Mouse (Mus musculus): ENCODE data around the gene Sytl3. TPM values are rescaled to one million over a fixed set of nuclear protein-coding genes. Genes with fewer than 3 reads are reported as not detected.
A peak's percentile ranks its signal among the peaks of the same experiment; 100 is the strongest.
"Not testable (repeated sequence)": the region's sequence is repeated elsewhere in the genome, so short reads cannot be mapped to it uniquely, and the experiment has no call there.

Sytl3 gene
- polyA plus RNA-seq, 1 experiment from 2014 or later: 3.9 TPM

DNA sequence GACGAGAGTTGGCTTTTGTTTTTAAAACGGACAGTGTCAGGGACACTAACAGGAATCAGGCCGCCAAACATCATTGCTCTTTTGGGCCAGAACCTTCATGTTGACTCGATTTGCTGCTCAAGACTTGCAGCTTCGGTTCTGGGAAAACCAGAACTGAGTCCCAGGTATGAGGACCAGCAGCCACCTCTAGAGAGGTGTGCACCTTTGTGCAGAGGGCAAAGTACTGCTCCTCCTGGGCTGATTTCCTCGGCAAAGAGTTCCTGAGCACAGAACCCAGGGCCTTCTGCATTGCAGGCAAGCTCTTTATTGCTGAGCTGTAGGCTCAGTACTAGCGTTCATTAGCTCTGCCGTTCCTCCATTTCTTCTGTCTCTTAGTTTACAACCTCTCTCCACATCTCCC is 55.1 kb downstream of the Sytl3 start:
- not testable (repeated sequence) for H3K4me3 ChIP-seq (ENCODE audit: low read length); H3K27me3 ChIP-seq (replicated peaks; ENCODE audit: control insufficient read depth, insufficient read depth, low read length); H3K27ac ChIP-seq (ENCODE audit: low read length); H3K9me3 ChIP-seq (ENCODE audit: control insufficient read depth, low read length); H3K4me2 ChIP-seq (ENCODE audit: low read depth, low read length); H3K36me3 ChIP-seq (ENCODE audit: control insufficient read depth, insufficient read depth, low read length); H3K4me1 ChIP-seq (ENCODE audit: control insufficient read depth, insufficient read depth, low read length); H3K9ac ChIP-seq (ENCODE audit: low read depth, low read length)
- WGBS: 71% methylated on average over 8 of the region's 8 CpGs
- peak; percentile 83 for ATAC-seq

DNA sequence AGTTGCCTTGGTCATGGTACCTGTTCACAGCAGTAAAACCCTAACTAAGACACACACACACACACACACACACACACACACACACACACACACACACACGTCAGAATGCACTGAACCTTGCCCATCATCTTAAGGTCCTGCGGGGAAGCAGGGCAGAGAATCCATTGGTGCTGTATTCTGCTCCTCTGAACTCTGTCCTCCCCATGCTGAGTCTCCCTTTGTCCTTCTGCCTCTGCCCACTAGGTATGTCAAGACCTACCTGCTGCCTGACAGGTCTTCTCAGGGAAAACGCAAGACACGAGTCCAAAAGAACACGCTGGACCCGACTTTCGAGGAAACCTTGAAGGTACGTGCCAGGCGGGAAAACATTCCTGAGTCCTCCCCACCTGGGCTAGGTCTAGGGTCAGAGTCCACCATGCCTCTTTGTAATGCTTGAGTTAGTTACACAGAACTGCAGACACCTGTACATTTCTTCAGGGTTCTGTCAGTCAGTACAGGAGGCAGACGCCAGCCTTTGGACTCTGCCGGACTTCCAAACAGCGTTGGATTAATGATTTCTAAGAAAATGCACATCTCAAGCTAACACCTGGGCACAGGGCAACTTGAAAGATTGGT is 69.2 kb downstream of the Sytl3 start:
- peak; percentile 95 for ATAC-seq
- Histone ChIP-seq H3K9me3 (ENCODE audit: control insufficient read depth, low read length) (no peaks in the 10 kb centered on the region), H3K27me3 (replicated peaks; ENCODE audit: control insufficient read depth, insufficient read depth, low read length) (no peaks in the 10 kb centered on the region), H3K27ac (ENCODE audit: low read length) (peak overlapping the region; percentile 93), H3K4me3 (ENCODE audit: low read length) (no peak overlapping the region), H3K4me1 (ENCODE audit: control insufficient read depth, insufficient read depth, low read length) (peaks cover 11% of the 10 kb centered on the region), H3K36me3 (ENCODE audit: control insufficient read depth, insufficient read depth, low read length) (no peaks in the 10 kb centered on the region), H3K9ac (ENCODE audit: low read depth, low read length) (no peak overlapping the region), H3K4me2 (ENCODE audit: low read depth, low read length) (0 out of 2 replicates have a peak overlapping the region, but pooled peaks have one; percentile 25)
- 68% methylated on average over 12 of the region's 12 CpGs for WGBS

DNA sequence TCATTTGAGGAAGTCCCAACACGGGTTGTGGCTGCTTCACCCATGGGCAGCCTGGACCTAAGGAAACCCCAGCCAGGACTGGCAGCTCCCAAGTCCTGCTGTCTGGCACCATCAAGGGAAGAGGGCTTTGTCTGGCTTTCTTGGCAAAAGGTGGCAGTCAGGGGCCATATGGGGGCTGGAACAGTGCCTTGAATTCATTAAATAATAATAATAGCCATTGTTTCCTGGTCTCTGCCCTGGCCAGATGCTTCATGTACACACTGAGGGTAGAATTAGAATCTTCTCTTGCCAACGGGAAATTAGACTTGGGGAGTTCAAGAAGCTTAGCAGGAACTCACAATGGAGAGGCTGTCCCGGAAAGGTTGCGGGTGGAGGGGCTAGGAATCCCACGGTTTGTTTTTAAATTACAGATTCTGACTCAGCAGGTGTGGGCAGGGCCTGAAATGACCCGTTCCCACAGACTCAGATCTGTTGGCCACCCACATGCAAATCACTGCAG is 70.4 kb downstream of the Sytl3 start:
- H3K4me2 ChIP-seq (ENCODE audit: low read depth, low read length): no peak overlapping the region
- no peaks in the 10 kb centered on the region for H3K9me3 ChIP-seq (ENCODE audit: control insufficient read depth, low read length)
- no peaks in the 10 kb centered on the region for H3K36me3 ChIP-seq (ENCODE audit: control insufficient read depth, insufficient read depth, low read length)
- H3K27me3 ChIP-seq (replicated peaks; ENCODE audit: control insufficient read depth, insufficient read depth, low read length): no peaks in the 10 kb centered on the region
- 0 out of 2 replicates have a peak overlapping the region, but pooled peaks have one; percentile 6 for H3K9ac ChIP-seq (ENCODE audit: low read depth, low read length)
- H3K27ac ChIP-seq (ENCODE audit: low read length): peak overlapping the region; percentile 93
- peaks cover 11% of the 10 kb centered on the region for H3K4me1 ChIP-seq (ENCODE audit: control insufficient read depth, insufficient read depth, low read length)
- ATAC-seq: no peak
- no peak overlapping the region for H3K4me3 ChIP-seq (ENCODE audit: low read length)
- 30% methylated on average over 6 of the region's 6 CpGs for WGBS

DNA sequence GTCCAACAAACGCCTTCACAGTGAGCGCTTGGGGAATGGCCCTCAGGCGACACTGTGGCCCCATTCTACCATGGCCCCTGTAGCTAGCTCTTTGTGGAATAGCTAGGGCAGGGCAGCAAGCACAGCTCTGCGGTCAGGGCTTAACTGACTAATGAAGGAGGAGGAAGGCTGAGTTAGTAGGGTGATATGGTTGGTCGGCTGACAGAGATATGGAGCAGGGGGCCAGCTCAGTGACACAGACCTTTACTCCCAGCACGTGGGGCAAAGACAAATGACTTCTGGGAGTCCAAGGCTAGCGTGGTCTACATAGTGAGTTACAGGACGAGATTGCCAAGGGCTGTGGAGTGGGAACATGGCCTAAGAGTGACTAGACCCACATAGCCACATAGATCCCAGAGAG is 72.2 kb downstream of the Sytl3 start:
- Histone ChIP-seq H3K27ac (ENCODE audit: low read length) (peak overlapping the region; percentile 74), H3K9ac (ENCODE audit: low read depth, low read length) (no peak overlapping the region), H3K27me3 (replicated peaks; ENCODE audit: control insufficient read depth, insufficient read depth, low read length) (no peaks in the 10 kb centered on the region), H3K4me1 (ENCODE audit: control insufficient read depth, insufficient read depth, low read length) (peaks cover 11% of the 10 kb centered on the region), H3K4me2 (ENCODE audit: low read depth, low read length) (no peak overlapping the region), H3K36me3 (ENCODE audit: control insufficient read depth, insufficient read depth, low read length) (no peaks in the 10 kb centered on the region), H3K4me3 (ENCODE audit: low read length) (no peak overlapping the region), H3K9me3 (ENCODE audit: control insufficient read depth, low read length) (no peaks in the 10 kb centered on the region)
- ATAC-seq: peak; percentile 38
- WGBS: 69% methylated on average over 8 of the region's 8 CpGs

DNA sequence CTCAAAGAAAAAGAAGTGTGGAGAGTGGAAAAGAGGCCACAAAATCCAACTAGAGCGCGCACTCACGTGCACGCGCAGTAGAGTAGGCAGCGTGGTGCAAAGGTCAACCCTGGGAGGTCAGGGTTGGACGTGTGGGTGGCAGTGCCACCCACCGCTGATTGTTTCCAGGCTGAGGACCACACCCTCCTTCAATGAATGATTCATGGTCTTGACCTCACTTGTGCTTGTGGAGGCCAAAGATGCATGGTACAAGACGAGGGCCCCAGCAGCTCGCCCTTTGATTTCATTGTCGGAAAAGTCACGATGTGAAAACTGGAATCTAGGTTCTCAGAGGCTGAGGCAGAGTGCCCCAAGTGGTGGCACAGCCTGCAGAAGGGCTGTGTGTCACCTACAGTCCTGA is 72.7 kb downstream of the Sytl3 start:
- H3K27ac ChIP-seq (ENCODE audit: low read length): peak overlapping the region; percentile 74
- no peak overlapping the region for H3K9ac ChIP-seq (ENCODE audit: low read depth, low read length)
- no peaks in the 10 kb centered on the region for H3K27me3 ChIP-seq (replicated peaks; ENCODE audit: control insufficient read depth, insufficient read depth, low read length)
- H3K4me1 ChIP-seq (ENCODE audit: control insufficient read depth, insufficient read depth, low read length): peaks cover 11% of the 10 kb centered on the region
- no peak overlapping the region for H3K4me2 ChIP-seq (ENCODE audit: low read depth, low read length)
- no peaks in the 10 kb centered on the region for H3K9me3 ChIP-seq (ENCODE audit: control insufficient read depth, low read length)
- no peaks in the 10 kb centered on the region for H3K36me3 ChIP-seq (ENCODE audit: control insufficient read depth, insufficient read depth, low read length)
- H3K4me3 ChIP-seq (ENCODE audit: low read length): no peak overlapping the region
- 71% methylated on average over 12 of the region's 12 CpGs for WGBS
- peak; percentile 43 for ATAC-seq

DNA sequence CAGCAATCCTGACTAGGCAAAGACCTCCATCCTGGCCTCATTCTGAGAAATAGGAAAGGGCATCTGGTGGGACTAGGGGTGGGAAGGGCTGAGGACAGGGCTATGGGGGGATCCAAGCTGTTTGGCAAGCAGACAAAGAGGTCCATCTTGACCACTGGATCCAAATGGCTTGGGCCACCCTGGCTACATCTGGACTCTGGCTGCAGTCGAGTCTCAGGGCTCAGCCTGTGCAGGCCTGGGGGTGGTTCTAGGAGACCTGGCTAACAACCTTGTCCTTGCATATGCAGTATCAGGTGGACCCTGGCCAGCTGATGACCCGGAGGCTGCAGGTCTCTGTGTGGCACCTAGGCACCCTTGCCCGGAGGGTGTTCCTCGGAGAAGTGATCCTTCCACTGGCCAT is 73.8 kb downstream of the Sytl3 start:
- peaks cover 11% of the 10 kb centered on the region for H3K4me1 ChIP-seq (ENCODE audit: control insufficient read depth, insufficient read depth, low read length)
- H3K4me3 ChIP-seq (ENCODE audit: low read length): no peak overlapping the region
- H3K4me2 ChIP-seq (ENCODE audit: low read depth, low read length): no peak overlapping the region
- no peaks in the 10 kb centered on the region for H3K36me3 ChIP-seq (ENCODE audit: control insufficient read depth, insufficient read depth, low read length)
- no peaks in the 10 kb centered on the region for H3K27me3 ChIP-seq (replicated peaks; ENCODE audit: control insufficient read depth, insufficient read depth, low read length)
- no peak for ATAC-seq
- H3K27ac ChIP-seq (ENCODE audit: low read length): no peak overlapping the region
- no peak overlapping the region for H3K9ac ChIP-seq (ENCODE audit: low read depth, low read length)
- 91% methylated on average over 4 of the region's 4 CpGs for WGBS
- no peaks in the 10 kb centered on the region for H3K9me3 ChIP-seq (ENCODE audit: control insufficient read depth, low read length)

DNA sequence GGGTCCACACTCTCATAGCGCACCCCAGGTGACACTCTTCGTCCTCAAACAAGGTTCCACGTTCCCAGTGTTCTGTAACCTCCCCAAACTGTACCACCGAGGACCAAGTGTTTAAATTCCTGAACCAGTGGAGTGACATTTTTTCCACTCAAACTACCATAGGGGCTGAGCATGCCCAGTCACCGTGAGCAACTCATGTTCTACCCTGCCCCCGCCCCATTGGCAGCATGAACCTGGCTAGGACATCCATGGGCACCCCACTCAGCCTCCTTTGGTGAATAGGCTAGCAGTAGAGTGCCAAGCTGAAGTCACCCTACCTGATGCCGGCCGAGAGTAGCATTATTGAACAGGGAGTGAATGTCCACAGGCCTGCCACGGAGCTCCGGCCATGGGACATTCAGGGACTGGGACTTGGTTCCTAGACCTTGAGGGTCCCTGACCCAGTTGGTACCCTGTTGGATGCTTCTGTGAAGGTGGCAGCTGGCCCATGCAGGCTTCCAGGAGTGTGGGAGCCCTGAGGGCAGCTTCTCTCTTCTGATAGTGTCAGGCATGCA is 74.5 kb downstream of the Sytl3 start:
- ATAC-seq: no peak
- Histone ChIP-seq H3K4me1 (ENCODE audit: control insufficient read depth, insufficient read depth, low read length) (peaks cover 11% of the 10 kb centered on the region), H3K27me3 (replicated peaks; ENCODE audit: control insufficient read depth, insufficient read depth, low read length) (no peaks in the 10 kb centered on the region), H3K4me3 (ENCODE audit: low read length) (no peak overlapping the region), H3K9me3 (ENCODE audit: control insufficient read depth, low read length) (no peaks in the 10 kb centered on the region), H3K27ac (ENCODE audit: low read length) (no peak overlapping the region), H3K9ac (ENCODE audit: low read depth, low read length) (no peak overlapping the region), H3K36me3 (ENCODE audit: control insufficient read depth, insufficient read depth, low read length) (no peaks in the 10 kb centered on the region), H3K4me2 (ENCODE audit: low read depth, low read length) (no peak overlapping the region)
- 94% methylated on average over 10 of the region's 10 CpGs for WGBS

DNA sequence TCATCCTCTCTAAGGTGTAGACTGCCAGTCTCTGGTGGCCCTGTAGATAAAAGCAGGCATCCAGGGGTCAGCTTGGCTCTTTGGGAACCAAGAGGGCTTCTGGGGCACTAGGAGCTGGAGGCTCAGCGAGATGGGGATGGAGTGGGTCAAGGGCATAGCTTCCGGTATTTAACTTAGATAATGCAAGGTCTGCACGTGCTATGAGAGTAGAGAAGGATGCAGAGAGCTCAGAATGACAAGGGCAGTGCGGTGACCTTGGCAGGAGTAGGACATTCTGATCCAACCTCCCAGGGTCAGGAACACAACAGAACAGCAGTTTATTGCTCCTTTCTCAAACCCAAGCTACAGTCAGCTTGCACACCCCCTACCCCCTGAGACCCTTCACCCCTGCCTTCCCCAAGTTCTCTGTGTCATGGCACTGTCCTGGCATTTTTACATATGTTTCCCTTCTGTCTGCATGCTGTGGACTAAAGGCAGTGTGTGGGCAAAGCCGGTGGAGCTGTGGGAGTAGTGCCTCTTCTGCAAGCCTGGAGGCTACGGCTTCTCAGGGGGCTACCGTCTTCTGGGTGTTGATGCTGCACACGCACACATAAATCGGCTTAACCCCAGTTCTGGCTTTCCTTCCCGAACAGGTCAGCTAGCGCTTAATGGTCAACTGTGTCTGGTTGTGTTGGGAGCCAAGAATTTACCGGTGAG is 76.0 kb downstream of the Sytl3 start:
- Histone ChIP-seq H3K9me3 (ENCODE audit: control insufficient read depth, low read length) (no peaks in the 10 kb centered on the region), H3K4me2 (ENCODE audit: low read depth, low read length) (no peak overlapping the region), H3K4me3 (ENCODE audit: low read length) (no peak overlapping the region), H3K4me1 (ENCODE audit: control insufficient read depth, insufficient read depth, low read length) (0 out of 2 replicates have a peak, but pooled peaks cover 3% of the 10 kb centered on the region), H3K36me3 (ENCODE audit: control insufficient read depth, insufficient read depth, low read length) (peaks cover 12% of the 10 kb centered on the region; the same call in 1 of the 2 replicates), H3K27me3 (replicated peaks; ENCODE audit: control insufficient read depth, insufficient read depth, low read length) (no peaks in the 10 kb centered on the region), H3K9ac (ENCODE audit: low read depth, low read length) (no peak overlapping the region), H3K27ac (ENCODE audit: low read length) (no peak overlapping the region)
- ATAC-seq: no peak
- WGBS: 91% methylated on average over 12 of the region's 12 CpGs

DNA sequence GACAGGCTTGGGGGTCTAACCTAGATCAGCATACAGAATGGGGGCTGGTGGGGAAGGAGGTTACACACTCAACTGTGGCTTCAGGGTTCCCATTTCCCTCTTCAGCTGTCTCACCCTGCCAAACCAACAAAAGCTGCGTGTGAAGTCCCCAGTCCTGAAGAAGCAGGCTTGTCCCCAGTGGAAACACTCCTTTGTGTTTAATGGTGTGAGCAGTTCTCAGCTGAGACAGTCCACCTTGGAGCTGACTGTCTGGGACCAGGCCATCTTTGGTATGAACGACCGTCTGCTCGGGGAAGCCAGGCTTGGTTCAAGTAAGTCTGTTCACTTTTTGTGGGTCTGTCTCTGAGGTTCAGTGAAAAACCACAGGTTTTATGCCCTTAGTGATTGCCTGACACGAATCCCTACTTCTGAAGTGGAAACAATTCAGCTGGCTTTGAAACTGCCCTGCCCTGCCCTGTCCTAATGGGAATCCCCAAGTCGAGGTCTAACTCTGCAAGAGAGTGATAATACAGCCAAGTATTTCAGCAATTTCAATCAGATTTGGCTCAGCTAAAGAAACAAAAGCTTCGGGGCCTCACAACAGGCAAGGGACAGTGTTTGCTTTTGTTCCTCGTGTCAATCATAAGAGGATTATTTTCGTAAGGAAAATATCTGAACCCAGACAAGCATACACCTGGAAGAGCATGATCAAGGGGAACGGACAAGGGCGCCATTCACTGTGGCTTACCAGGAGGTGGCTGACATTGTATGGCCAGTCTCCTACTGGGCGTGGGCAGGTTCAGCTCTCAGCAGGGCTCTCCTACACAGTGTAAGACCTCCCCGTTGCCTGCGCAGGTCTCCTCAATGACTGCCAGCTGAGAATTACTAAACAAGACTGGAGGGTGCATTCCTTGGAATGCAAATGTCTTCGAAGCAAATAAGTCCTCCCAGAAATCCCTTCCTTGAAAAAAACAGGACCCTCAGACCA is 77.7 kb downstream of the Sytl3 start:
- peaks cover 17% of the 10 kb centered on the region for H3K36me3 ChIP-seq (ENCODE audit: control insufficient read depth, insufficient read depth, low read length)
- ATAC-seq: no peak
- H3K27me3 ChIP-seq (replicated peaks; ENCODE audit: control insufficient read depth, insufficient read depth, low read length): no peaks in the 10 kb centered on the region
- H3K4me3 ChIP-seq (ENCODE audit: low read length): no peak overlapping the region
- H3K9ac ChIP-seq (ENCODE audit: low read depth, low read length): no peak overlapping the region
- H3K4me2 ChIP-seq (ENCODE audit: low read depth, low read length): no peak overlapping the region
- 57% methylated on average over 15 of the region's 15 CpGs for WGBS
- no peaks in the 10 kb centered on the region for H3K9me3 ChIP-seq (ENCODE audit: control insufficient read depth, low read length)
- 0 out of 2 replicates have a peak overlapping the region, but pooled peaks have one; percentile 12 for H3K27ac ChIP-seq (ENCODE audit: low read length)
- H3K4me1 ChIP-seq (ENCODE audit: control insufficient read depth, insufficient read depth, low read length): peaks cover under 1% of the 10 kb centered on the region

Measured in intestine, embryonic 16.5 days (tissue).